Mouse (Mus musculus) spleen, adult 10 weeks (tissue): ENCODE results near the gene Hist1h4d. TPM values are rescaled to one million over a fixed set of nuclear protein-coding genes. Genes with fewer than 3 reads are reported as not detected.

Experiments used
- polyA plus RNA-seq: library from polyadenylated mRNA; stranded (reverse); fragments of 350-450 nt; fragmentation: Illumina TruSeq; extraction: RNeasy Lipid Tissue Mini Kit (QIAGEN cat#74804); gene quantifications from one replicate; pipeline ENCODE4 v1.2.3, GENCODE M21; 2015; ENCODE audit warnings: low replicate concordance; ENCODE audit not compliant: insufficient read depth

Gene Hist1h4d
- not detected for polyA plus RNA-seq

DNA sequence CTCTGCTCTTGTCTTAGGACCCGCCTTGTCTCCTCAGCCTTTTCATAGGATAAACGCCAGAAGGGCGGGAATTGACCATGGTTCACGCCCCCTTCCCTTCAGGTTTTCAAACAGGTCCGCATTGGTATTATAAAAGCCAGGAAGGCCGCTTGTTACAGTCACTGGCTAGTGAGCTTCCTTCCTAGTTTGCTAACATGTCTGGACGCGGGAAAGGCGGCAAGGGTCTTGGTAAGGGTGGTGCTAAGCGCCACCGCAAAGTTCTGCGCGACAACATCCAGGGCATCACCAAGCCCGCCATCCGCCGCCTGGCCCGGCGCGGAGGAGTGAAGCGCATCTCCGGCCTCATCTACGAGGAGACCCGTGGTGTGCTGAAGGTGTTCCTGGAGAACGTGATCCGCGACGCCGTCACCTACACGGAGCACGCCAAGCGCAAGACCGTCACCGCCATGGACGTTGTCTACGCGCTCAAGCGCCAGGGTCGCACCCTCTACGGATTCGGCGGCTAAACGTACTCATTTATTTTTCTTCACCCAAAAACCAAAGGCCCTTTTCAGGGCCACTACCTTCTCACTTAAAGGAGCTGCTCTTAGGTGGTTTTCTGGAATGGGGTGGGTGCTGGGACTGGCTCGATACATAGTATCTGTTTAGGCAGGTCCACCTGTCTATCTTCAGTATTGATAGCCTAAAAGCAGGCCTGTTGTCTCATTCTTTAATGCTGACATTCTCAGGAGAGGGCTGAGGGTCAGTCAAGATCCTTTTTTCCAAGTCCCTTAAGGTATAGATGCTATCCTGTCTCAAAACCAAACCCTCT is at the start of gene Hist1h4d:
Gene Hist1h4d, plus strand, starts transcription at position 191 of the 811 bp plus-strand sequence.

DNA sequence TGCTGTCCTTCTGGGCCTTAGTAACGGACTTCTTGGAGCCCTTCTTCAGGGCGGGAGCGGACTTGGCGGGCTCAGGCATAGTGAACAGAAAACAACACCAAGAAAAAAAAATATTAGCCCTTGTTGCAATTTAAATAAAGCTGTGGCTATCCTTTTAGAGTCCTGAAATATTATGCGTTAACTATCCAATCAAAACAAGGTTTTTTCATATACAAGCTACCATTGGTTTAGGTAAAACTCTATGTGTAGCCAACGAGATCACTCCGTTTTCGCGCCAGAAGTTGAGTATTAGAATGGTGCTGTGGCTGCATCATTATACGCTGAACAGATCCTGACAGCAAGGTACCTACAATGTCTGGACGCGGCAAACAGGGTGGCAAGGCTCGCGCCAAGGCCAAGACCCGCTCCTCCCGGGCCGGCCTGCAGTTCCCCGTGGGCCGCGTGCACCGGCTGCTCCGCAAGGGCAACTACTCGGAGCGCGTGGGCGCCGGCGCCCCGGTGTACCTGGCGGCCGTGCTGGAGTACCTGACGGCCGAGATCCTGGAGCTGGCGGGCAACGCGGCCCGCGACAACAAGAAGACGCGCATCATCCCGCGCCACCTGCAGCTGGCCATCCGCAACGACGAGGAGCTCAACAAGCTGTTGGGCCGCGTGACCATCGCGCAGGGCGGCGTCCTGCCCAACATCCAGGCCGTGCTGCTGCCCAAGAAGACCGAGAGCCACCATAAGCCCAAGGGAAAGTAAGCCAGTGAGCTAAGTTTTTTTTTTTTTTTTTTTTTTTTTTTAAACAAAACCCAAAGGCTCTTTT is 47.6 kb upstream of the Hist1h4d start, which contains the start of gene Hist1h2af:
Gene Hist1h2af, plus strand, starts transcription at position 347 of the 808 bp plus-strand sequence.

GRCm38 (mm10) chr13:23535137-23536075 is 46.0 kb upstream of the Hist1h4d start, which contains the start of gene Hist1h3g:
TSS of gene Hist1h3g (plus strand) at chr13:23535422.

DNA sequence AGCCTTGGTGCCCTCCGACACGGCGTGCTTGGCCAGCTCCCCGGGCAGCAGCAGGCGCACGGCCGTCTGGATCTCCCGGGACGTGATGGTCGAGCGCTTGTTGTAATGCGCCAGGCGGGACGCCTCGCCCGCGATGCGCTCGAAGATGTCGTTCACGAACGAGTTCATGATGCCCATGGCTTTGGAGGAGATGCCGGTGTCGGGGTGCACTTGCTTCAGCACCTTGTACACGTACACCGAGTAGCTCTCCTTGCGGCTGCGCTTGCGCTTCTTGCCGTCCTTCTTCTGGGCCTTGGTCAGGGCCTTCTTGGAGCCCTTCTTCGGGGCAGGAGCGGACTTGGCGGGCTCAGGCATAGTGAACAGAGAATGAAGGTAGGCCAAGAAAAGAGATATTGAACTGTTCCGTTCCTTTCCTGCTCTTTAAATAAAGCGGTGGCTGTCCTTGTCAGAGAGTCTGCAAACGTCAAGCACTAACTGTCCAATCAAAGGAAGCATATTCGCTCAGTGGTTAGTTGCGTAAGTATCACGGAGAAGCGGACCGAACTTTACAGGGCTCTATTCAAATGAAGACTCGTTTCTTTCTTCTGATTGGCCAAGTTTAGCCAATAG is 38.3 kb upstream of the Hist1h4d start, which contains the start of gene Hist1h2bh:
Gene Hist1h2bh, minus strand, starts transcription at position 394 of the 609 bp plus-strand sequence.

GRCm38 (mm10) chr13:23543965-23544786 is 37.2 kb upstream of the Hist1h4d start, which contains the start of gene Hist1h3f:
TSS of gene Hist1h3f (plus strand) at chr13:23544052.

DNA sequence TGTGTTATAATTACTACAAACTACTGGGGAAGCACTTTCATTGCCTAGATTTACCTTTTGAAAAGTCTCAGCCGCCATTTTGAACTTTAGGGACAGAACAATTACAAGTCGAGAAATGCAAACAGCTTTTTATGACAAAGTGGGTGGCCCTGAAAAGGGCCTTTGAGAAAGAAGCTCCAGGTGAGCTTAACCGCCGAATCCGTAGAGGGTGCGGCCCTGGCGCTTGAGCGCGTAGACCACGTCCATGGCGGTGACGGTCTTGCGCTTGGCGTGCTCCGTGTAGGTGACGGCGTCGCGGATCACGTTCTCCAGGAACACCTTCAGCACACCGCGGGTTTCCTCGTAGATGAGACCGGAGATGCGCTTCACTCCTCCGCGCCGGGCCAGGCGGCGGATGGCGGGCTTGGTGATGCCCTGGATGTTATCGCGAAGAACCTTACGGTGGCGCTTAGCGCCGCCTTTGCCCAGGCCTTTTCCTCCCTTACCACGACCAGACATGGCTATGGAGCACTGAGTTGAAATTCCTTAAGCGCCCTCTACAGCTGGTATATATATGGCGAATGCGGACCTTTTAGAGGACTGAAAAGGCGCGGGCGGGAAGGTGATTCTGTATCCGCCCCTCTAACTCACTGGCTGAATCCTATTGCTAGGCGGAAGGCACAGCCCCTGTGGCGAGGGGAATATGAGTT is 30.1 kb upstream of the Hist1h4d start, which contains the start of gene Hist1h4f:
Gene Hist1h4f, minus strand, starts transcription at position 503 of the 689 bp plus-strand sequence.

DNA sequence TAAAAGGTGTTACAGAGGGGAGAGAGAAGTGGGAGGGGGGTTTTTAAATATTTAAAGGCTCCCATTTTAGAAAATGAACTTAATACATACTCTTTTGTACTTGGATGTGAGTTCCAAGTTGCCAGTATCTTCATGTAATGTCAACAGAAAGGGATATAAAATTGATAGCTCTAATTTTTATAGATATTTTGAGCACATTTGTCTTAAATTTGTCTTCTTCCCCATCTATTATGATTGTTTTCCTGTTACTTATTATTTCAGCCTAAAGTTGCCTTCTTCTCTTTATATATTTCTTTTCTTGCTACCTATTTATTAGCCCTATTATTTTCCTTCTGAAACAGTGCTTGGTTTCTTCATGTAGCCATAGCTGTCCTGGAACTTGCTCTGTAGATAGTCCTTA is 28.4 kb upstream of the Hist1h4d start, which contains the start of gene Hist1h1d:
Gene Hist1h1d, plus strand, starts transcription at position 301 of the 400 bp plus-strand sequence.

DNA sequence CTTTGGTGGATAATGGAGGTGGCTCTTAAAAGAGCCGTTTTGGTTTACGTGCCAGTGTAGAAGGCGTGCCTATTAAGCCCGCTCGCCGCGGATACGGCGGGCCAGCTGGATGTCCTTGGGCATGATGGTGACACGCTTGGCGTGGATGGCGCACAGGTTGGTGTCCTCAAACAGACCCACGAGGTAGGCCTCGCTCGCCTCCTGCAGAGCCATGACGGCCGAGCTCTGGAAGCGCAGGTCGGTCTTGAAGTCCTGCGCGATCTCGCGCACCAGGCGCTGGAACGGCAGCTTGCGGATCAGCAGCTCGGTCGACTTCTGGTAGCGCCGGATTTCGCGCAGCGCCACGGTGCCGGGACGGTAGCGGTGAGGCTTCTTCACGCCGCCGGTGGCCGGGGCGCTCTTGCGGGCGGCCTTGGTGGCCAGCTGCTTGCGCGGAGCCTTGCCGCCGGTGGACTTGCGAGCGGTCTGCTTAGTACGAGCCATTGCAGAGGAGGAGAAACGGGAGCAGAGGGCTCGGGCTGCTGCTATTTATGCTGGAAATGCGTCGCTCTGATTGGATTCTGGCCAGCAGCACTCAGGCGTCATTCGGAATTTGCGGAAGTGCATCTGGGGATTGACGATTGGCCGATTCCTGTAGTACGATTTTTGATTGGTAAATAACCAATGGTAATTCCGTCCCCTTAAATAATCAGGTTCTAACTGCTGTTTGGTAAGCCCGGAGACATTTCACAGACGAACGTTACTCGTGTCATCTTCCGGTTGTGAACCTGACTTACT is 19.3 kb upstream of the Hist1h4d start, which contains the start of gene Hist1h3e:
Gene Hist1h3e, minus strand, starts transcription at position 487 of the 777 bp plus-strand sequence.

GRCm38 (mm10) chr13:23571022-23571503 is 10.3 kb upstream of the Hist1h4d start, which contains the start of the genes Hist1h2ae and Hist1h2bg:
TSS of gene Hist1h2ae (minus strand) at chr13:23571220.
TSS of gene Hist1h2bg (plus strand) at chr13:23571396.

DNA sequence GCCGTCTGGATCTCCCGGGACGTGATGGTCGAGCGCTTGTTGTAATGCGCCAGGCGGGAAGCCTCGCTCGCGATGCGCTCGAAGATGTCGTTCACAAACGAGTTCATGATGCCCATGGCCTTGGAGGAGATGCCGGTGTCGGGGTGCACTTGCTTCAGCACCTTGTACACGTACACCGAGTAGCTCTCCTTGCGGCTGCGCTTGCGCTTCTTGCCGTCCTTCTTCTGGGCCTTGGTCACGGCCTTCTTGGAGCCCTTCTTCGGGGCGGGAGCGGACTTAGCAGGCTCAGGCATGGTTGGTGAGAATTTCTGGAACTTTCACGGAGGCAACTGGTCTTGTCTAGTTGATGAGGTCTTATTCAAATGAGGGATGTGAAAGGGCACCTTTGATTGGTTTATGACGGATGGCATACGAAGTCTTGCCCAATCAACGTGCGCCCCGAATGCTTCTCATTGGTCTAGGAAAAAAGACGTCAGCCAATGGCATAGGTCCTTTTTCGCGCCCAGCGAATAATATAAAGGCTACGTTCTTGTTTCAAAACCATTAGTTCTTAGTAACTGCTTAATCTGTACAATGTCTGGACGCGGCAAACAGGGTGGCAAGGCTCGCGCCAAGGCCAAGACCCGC is 7.4 kb upstream of the Hist1h4d start, which contains the start of the genes Hist1h2bf and Hist1h2ad:
Gene Hist1h2bf, minus strand, starts transcription at position 299 of the 627 bp plus-strand sequence.
Gene Hist1h2ad, plus strand, starts transcription at position 484 of the 627 bp plus-strand sequence.

DNA sequence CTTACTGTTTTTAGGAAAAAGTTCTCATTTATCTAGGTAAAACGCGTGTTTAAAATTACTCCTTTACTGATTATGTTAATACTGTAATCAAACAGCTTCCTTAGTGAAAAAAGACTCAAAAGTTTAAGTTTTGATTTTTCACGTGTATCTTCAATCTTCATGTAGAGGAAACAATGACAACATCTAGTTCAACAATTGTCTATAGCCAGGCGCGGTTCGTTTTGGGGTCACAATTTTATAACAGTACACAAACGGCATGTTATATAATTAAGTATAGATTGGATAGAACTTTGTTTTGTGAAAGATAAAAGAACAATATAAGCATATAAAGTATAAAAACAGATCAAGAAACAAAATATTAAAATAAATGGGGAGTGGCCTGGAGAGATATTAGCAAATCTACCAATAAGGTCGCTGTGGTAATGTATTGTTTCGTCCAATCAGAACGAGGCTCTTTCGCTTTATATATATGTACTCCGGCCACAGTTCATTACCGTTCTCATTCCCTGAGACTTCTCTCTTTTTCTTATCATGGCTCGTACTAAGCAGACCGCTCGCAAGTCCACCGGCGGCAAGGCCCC is 6.0 kb upstream of the Hist1h4d start, which contains the start of gene Hist1h3d:
Gene Hist1h3d, plus strand, starts transcription at position 493 of the 581 bp plus-strand sequence.

DNA sequence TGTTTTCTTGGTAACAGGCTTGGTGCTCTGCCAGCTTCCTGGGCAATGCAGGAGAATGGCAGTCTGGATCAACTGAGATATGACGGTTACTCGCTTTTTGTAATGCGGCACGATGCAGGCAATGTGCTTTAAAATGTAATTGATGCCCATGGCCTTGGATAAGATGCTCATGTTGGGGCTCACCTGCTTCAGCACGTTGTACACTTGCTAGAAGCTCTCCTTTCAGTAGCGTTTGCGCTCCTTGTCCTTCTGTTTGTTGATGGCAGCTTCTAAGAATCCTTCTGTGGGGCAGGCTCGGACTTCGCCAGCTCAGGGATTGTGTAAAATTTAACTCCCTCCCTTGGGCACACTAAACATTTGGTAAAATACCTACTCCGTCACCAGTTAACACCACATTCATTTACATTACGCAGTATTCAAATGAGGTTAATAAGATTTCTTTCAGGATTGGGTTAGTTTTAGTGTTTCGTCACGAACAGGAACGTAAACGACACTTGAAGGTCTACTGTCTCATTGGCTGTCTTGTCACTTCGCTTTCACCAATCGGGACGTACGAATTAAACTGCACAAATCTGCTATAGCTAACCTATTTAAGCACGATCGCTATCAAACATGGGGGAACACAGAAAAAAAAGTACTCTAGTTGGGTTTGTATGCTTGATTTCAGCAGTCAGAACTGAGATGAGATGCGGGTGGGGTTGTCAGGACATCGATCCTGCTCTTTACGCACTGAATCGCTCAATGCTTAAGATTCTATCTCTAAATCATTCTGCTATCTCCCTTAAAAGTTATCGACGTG is 39.5 kb downstream of the Hist1h4d start, which contains the start of gene Hist1h2be:
Gene Hist1h2be, minus strand, starts transcription at position 392 of the 799 bp plus-strand sequence.

GRCm38 (mm10) chr13:23622175-23622671 is 40.8 kb downstream of the Hist1h4d start, which contains the start of gene Hist1h1e:
TSS of gene Hist1h1e (minus strand) at chr13:23622558.

